Mouse (Mus musculus) heart, adult 2 months (tissue): ENCODE data around the gene Gm20403. TPM values are rescaled to one million over a fixed set of nuclear protein-coding genes. Genes with fewer than 3 reads are reported as not detected.
"Not testable (repeated sequence)": the region's sequence is repeated elsewhere in the genome, so short reads cannot be mapped to it uniquely, and the experiment has no call there.

Experiments
- DNase-seq, 2 experiments: peaks; one replicate each; pipeline ENCODE4 v3.0.0; 2021
- H3K27ac ChIP-seq: fragments of 200-600 bp; 2 replicates; pipeline ENCODE4 v1.8.1; 2022
- H3K27me3 ChIP-seq: fragments of 200-500 bp; 2 replicates; pipeline ENCODE4 v1.6.1; 2012; ENCODE audit warnings: mild to moderate bottlenecking, low read length, inconsistent platforms, mixed read lengths; ENCODE audit not compliant: control insufficient read depth, insufficient read depth
- H3K36me3 ChIP-seq: fragments of 200-500 bp; 2 replicates; pipeline ENCODE4 v1.6.1; 2012; ENCODE audit warnings: low read length, inconsistent platforms; ENCODE audit not compliant: control insufficient read depth, insufficient read depth
- H3K4me1 ChIP-seq: fragments of 200-500 bp; 2 replicates; pipeline ENCODE4 v1.6.1; 2011; ENCODE audit warnings: low read length; ENCODE audit not compliant: control insufficient read depth, insufficient read depth
- H3K4me3 ChIP-seq: fragments of 200-600 bp; 2 replicates; pipeline ENCODE4 v1.8.1; 2022
- H3K79me2 ChIP-seq: fragments of 200-500 bp; replicated peaks from 2 replicates; pipeline ENCODE4 v1.6.1; 2012; ENCODE audit warnings: mild to moderate bottlenecking, inconsistent platforms, low read length, moderate library complexity, mixed read lengths; ENCODE audit not compliant: control insufficient read depth, insufficient read depth
- H3K9ac ChIP-seq: fragments of 200-500 bp; 2 replicates; pipeline ENCODE4 v1.6.1; 2012; ENCODE audit warnings: low read depth, mild to moderate bottlenecking, control low read depth, inconsistent platforms, low read length, mixed read lengths
- CTCF ChIP-seq: fragments of 200-600 bp; IDR thresholded peaks from 2 replicates; pipeline ENCODE4 v1.8.1; 2022; ENCODE audit warnings: antibody characterized with exemption, mild to moderate bottlenecking, moderate library complexity
- EP300 ChIP-seq: fragments of 200-500 bp; IDR thresholded peaks from 2 replicates; pipeline ENCODE4 v1.6.1; 2011; ENCODE audit warnings: low read depth, low read length, control low read depth; ENCODE audit not compliant: insufficient read depth
- POLR2A ChIP-seq: fragments of 200-500 bp; IDR thresholded peaks from 2 replicates; pipeline ENCODE4 v1.6.1; 2011; ENCODE audit warnings: mild to moderate bottlenecking, low read depth, low read length, control low read depth; ENCODE audit not compliant: insufficient read depth
- WGBS: fragments of 180-500 bp; shearing (Covaris S2); methylation state at CpG from one replicate; pipeline ENCODE4 v1.1.7; 2018; 5-methylcytosine and 5-hydroxymethylcytosine counted together
- intact Hi-C: fragments of 180-260 bp; cut with DNase I; formaldehyde crosslinking; loops from one replicate; pipeline ENCODE4 v1.15.1; 2025
- polyA plus RNA-seq: library from polyadenylated mRNA; depleted of rRNA; stranded (reverse); fragments of >200 nt; gene quantifications from 2 replicates; pipeline ENCODE4 v1.2.3, GENCODE M21; 2012; rRNA removed
- total RNA-seq, 2 experiments: library from RNA; stranded (reverse); gene quantifications; 2 replicates each; pipeline ENCODE4 v1.2.3; 2021

Gm20403 gene
- total and polyA plus RNA-seq, 3 experiments, result not detected

DNA sequence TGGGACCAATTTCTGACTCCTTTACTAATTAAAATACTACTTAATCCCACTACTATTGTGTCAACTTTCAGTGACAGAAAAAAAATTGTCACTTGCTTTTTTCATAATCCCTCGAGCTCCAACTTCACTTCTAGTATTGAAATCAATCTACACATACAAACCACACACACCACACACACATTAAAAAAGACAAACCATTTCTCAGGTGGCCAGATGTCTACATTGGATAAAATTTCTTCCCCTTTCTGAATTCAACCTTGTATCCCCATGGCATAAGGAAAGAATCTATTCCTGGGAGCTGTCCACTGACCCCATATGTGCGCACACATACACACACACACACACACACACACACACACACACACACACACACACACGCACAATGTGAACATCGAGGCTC is 29.9 kb downstream of the Gm20403 start:
- DNase-seq, result no peak
- H3K9ac ChIP-seq, result no peak overlapping the region
- no peaks in the 10 kb centered on the region for H3K79me2 ChIP-seq
- TF ChIP-seq EP300 (no peak), CTCF (no peak), POLR2A (no peak)
- no peaks in the 10 kb centered on the region for H3K27me3 ChIP-seq
- no peak overlapping the region for H3K4me3 ChIP-seq
- peaks cover 3% of the 10 kb centered on the region for H3K36me3 ChIP-seq
- intact Hi-C loops, result no loop called here
- H3K4me1 ChIP-seq, result peaks cover 2% of the 10 kb centered on the region
- H3K27ac ChIP-seq, result no peak overlapping the region
- WGBS, result 91% methylated on average over 4 of the region's 4 CpGs

DNA sequence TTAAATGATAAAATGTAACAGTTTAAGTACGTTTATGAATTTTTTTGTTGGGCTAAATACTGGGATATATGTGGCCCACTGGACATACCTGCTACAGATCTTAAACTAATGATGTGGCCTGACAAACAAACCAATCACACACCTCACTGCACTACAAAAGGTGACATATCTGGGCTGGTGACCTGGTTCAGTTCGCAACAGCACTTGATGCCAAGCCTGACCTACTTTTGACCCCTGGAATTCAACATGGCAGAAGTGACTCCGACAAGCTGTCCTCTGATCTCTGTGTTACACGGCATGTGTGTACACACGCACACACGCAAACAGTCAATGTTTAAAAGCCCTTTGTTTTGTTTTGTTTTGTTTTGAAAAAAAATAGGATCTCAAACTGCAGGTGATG is 40.2 kb downstream of the Gm20403 start:
- no peaks in the 10 kb centered on the region; the same call in 1 of the 2 replicates for H3K36me3 ChIP-seq
- no peak overlapping the region for H3K27ac ChIP-seq
- TF ChIP-seq POLR2A, result no peak
- no peak for TF ChIP-seq EP300
- TF ChIP-seq CTCF, result no peak
- no peaks in the 10 kb centered on the region for H3K79me2 ChIP-seq
- WGBS, result 94% methylated on average over 6 of the region's 6 CpGs
- H3K9ac ChIP-seq, result no peak overlapping the region
- DNase-seq, result no peak
- H3K4me3 ChIP-seq, result no peak overlapping the region
- H3K27me3 ChIP-seq, result no peaks in the 10 kb centered on the region
- H3K4me1 ChIP-seq, result no peaks in the 10 kb centered on the region
- intact Hi-C loops, result no loop called here

DNA sequence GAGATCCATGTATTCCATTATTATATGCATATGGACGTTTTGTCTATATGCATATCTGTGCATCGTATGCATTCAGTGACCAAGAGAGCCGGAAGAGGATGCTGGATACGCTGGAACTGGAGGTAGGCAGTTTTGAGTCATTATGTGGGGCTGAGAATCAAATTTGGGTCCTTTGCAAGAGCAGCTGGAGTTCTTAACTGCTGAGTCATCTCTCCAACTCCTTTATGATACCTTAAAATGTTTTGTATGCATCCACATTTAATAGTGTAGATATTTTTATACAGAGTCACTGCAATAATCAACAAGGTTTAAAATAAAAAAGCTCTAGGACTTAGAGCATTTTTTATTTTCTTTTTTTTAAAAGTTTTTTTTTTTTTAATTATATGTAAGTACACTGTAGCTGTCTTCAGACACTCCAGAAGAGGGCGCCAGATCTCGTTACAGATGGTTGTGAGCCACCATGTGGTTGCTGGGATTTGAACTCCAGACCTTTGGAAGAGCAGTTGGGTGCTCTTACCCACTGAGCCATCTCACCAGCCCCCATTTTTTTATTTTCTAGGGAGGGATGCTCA is 43.7 kb downstream of the Gm20403 start:
- H3K27me3 ChIP-seq, H3K79me2 ChIP-seq, H3K36me3 ChIP-seq, H3K4me1 ChIP-seq, H3K27ac ChIP-seq, intact Hi-C loops, H3K9ac ChIP-seq, DNase-seq, H3K4me3 ChIP-seq: not testable (repeated sequence)
- 92% methylated on average over 6 of the region's 6 CpGs for WGBS
- TF ChIP-seq CTCF, result peak; percentile 45

DNA sequence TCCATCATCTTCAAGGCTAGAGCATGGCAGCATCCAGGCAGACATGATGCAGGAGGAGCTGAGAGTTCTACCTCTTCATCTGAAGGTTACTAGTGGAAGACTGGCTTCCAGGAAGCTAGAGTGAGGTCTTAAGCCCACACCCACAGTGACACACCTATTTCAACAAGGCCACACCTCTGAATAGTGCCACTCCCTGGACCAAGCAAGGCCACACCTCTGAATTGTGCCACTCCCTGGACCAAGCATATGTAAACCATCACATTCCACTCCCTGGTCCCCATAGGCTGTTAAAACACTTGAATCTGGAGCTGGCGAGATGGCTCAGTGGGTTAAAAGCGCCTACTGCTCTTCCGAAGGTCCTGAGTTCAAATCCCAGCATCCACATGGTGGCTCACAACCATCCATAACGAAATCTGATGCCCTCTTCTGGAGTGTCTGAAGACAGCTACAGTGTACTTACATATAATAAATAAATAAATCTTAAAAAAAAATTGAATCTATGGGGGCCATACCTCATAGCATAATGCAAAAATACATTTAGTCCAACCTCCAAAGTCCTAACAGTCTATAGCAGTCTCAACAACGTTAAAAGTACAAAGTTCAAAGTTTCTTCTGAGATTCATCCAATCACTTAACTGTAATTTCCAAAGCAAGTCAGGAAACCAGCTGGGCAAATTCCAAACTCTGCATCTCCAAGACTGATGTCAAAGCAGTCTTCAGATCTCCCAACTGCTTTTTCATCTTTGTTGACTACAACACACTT is 48.6 kb downstream of the Gm20403 start:
- H3K9ac ChIP-seq, H3K4me1 ChIP-seq, H3K79me2 ChIP-seq, intact Hi-C loops, H3K36me3 ChIP-seq, H3K27ac ChIP-seq, DNase-seq, H3K4me3 ChIP-seq, H3K27me3 ChIP-seq: not testable (repeated sequence)
- WGBS, result 95% methylated on average over 5 of the region's 5 CpGs

Other genes starting within 250 kb of the Gm20403 start
- 10 to 100 TPM; 26.4 to 27.8 TPM for gene Snx6, start 190.8 kb downstream of the Gm20403 start, total RNA-seq
- 12.3 and 15.8 TPM in 2 replicates for gene Snx6, start 190.8 kb downstream of the Gm20403 start, polyA plus RNA-seq
- 100 to 1,000 TPM; 333 to 392 TPM for gene Cfl2, start 123.7 kb downstream of the Gm20403 start, total RNA-seq
- 156 and 340 TPM in 2 replicates for gene Cfl2, start 123.7 kb downstream of the Gm20403 start, polyA plus RNA-seq
- gene Baz1a, start 27.8 kb upstream of the Gm20403 start, total RNA-seq, result 1 to 10 TPM; 7.0 to 7.8 TPM
- 1.4 and 3.9 TPM in 2 replicates for gene Baz1a, start 27.8 kb upstream of the Gm20403 start, polyA plus RNA-seq
- 1 to 10 TPM; 7.7 to 9.3 TPM for gene 2700097O09Rik, start 93.6 kb upstream of the Gm20403 start, total RNA-seq
- gene 2700097O09Rik, start 93.6 kb upstream of the Gm20403 start, polyA plus RNA-seq, result 8.0 and 16.1 TPM in 2 replicates
- 10 to 100 TPM; 89.7 to 99.9 TPM for gene Srp54a, start 93.7 kb upstream of the Gm20403 start, total RNA-seq
- 14.7 and 23.8 TPM in 2 replicates for gene Srp54a, start 93.7 kb upstream of the Gm20403 start, polyA plus RNA-seq
- gene Fam177a, start 137.9 kb upstream of the Gm20403 start, total RNA-seq, result 10 to 100 TPM in 1 of 2 experiments, 1 to 10 TPM in 1; 8.0 to 13.6 TPM
- 6.2 and 7.3 TPM in 2 replicates for gene Fam177a, start 137.9 kb upstream of the Gm20403 start, polyA plus RNA-seq
- gene Srp54b, start 168.6 kb upstream of the Gm20403 start, total RNA-seq, result 10 to 100 TPM; 37.8 to 39.3 TPM
- 11.3 and 25.9 TPM in 2 replicates for gene Srp54b, start 168.6 kb upstream of the Gm20403 start, polyA plus RNA-seq
- 1 to 10 TPM; 1.2 to 5.4 TPM for gene 1700047I17Rik2, start 213.1 kb upstream of the Gm20403 start, total RNA-seq
- gene 1700047I17Rik2, start 213.1 kb upstream of the Gm20403 start, polyA plus RNA-seq, result 1.7 TPM in 1 of 2 replicates, not detected in the other
- 10 to 100 TPM; 28.8 to 31.7 TPM for gene Srp54c, start 243.6 kb upstream of the Gm20403 start, total RNA-seq
- 12.1 and 23.9 TPM in 2 replicates for gene Srp54c, start 243.6 kb upstream of the Gm20403 start, polyA plus RNA-seq